Mouse (Mus musculus): ENCODE results near the gene Dock9. TPM values are rescaled to one million over a fixed set of nuclear protein-coding genes. Genes with fewer than 3 reads are reported as not detected.
A peak's percentile ranks its signal among the peaks of the same experiment; 100 is the strongest.

Dock9 gene
- polyA plus RNA-seq, 1 experiment from 2014 or later: 17.0 TPM

- Histone ChIP-seq H3K27ac (no peak overlapping the region), H3K4me1 (replicated peaks) (peaks cover 8% of the 10 kb centered on the region), H3K27me3 (replicated peaks) (no peaks in the 10 kb centered on the region), H3K9ac (no peak overlapping the region), H3K9me3 (no peaks in the 10 kb centered on the region), H3K36me3 (no peaks in the 10 kb centered on the region), H3K4me2 (replicated peaks) (no peak overlapping the region), H3K4me3 (replicated peaks) (no peak overlapping the region)
- ATAC-seq: peak; percentile 42; the same call in 1 of the 2 replicates
- WGBS: 78% methylated on average over 1 of the region's 1 CpGs
Observed at GRCm38 (mm10) chr14:121497800-121498199, 299.8 kb downstream of the Dock9 start.

- no peak overlapping the region for H3K4me2 ChIP-seq (replicated peaks)
- no peaks in the 10 kb centered on the region for H3K27me3 ChIP-seq (replicated peaks)
- 84% methylated on average over 4 of the region's 4 CpGs for WGBS
- no peak overlapping the region for H3K4me3 ChIP-seq (replicated peaks)
- no peaks in the 10 kb centered on the region for H3K36me3 ChIP-seq
- no peaks in the 10 kb centered on the region for H3K9me3 ChIP-seq
- H3K9ac ChIP-seq: no peak overlapping the region
- no peak overlapping the region for H3K27ac ChIP-seq
- H3K4me1 ChIP-seq (replicated peaks): peaks cover 16% of the 10 kb centered on the region
- no peak for ATAC-seq
Observed at GRCm38 (mm10) chr14:121495741-121496140, 301.9 kb downstream of the Dock9 start.

DNA sequence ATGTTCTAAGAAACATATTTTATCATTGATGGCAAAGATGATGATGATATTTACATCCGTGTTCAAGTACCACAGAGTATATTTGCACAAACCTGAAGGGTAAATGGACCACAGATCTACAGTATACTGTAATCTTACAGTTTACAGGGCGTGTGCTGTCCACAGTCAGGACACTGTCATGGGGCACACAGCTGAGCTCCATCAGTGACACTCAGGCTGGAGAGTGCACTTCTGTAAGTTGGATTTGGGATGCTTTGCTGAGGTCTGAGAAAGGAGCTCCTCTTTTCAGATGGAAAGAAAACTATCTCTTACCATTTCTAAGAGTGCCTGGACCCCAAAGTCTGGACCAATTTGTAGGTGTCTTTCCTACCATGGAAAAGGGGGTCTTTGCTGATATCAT, 302.5 kb downstream of the Dock9 start:
- WGBS: 74% methylated on average over 2 of the region's 2 CpGs
- H3K4me2 ChIP-seq (replicated peaks): no peak overlapping the region
- ATAC-seq: no peak
- H3K27me3 ChIP-seq (replicated peaks): no peaks in the 10 kb centered on the region
- no peak overlapping the region for H3K4me3 ChIP-seq (replicated peaks)
- no peak overlapping the region for H3K27ac ChIP-seq
- H3K9me3 ChIP-seq: no peaks in the 10 kb centered on the region
- H3K36me3 ChIP-seq: no peaks in the 10 kb centered on the region
- peaks cover 16% of the 10 kb centered on the region for H3K4me1 ChIP-seq (replicated peaks)
- no peak overlapping the region for H3K9ac ChIP-seq

GRCm38 (mm10) chr14:121494238-121494637, 303.4 kb downstream of the Dock9 start:
- ATAC-seq: peak; percentile 65
- H3K4me2 ChIP-seq (replicated peaks): peak overlapping the region; percentile 28; the same call in 1 of the 2 replicates
- WGBS: 40% methylated on average over 2 of the region's 2 CpGs

DNA sequence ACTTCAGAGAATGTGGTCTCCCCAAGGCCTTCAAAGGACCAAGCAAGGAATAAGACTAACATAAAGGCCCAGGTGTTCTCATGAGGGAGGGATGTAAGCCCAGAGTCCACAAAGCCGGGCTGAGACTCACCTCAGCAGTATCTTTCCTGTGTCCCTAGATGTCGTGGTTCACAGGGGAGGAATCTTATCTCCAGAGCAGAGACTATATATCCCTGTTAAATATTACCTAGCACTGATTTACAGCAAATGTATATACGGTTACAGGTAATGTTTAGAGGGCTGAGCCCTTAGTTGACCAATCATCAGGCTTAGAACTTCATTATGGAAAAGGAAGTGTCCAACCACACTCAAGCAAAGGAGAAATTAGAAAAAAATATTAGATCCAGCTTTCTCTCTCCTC, 303.9 kb downstream of the Dock9 start:
- WGBS: 51% methylated on average over 3 of the region's 3 CpGs
- H3K9ac ChIP-seq: no peak overlapping the region
- H3K4me2 ChIP-seq (replicated peaks): no peak overlapping the region
- no peaks in the 10 kb centered on the region for H3K9me3 ChIP-seq
- peaks cover 16% of the 10 kb centered on the region for H3K4me1 ChIP-seq (replicated peaks)
- H3K36me3 ChIP-seq: no peaks in the 10 kb centered on the region
- H3K4me3 ChIP-seq (replicated peaks): no peak overlapping the region
- H3K27me3 ChIP-seq (replicated peaks): no peaks in the 10 kb centered on the region
- ATAC-seq: peak; percentile 91
- H3K27ac ChIP-seq: peak overlapping the region; percentile 74

More at GRCm38 (mm10) chr14:121494238-121494637, 303.4 kb downstream of the Dock9 start:
- Histone ChIP-seq H3K9me3 (no peaks in the 10 kb centered on the region), H3K4me3 (replicated peaks) (no peak overlapping the region), H3K4me1 (replicated peaks) (peaks cover 16% of the 10 kb centered on the region), H3K9ac (no peak overlapping the region), H3K27me3 (replicated peaks) (no peaks in the 10 kb centered on the region), H3K36me3 (no peaks in the 10 kb centered on the region), H3K27ac (peak overlapping the region; percentile 74)

GRCm38 (mm10) chr14:121492328-121492727, 305.3 kb downstream of the Dock9 start:
- Histone ChIP-seq H3K36me3 (no peaks in the 10 kb centered on the region), H3K9ac (no peak overlapping the region), H3K9me3 (no peaks in the 10 kb centered on the region), H3K27me3 (replicated peaks) (no peaks in the 10 kb centered on the region), H3K27ac (no peak overlapping the region), H3K4me2 (replicated peaks) (no peak overlapping the region), H3K4me1 (replicated peaks) (peaks cover 16% of the 10 kb centered on the region), H3K4me3 (replicated peaks) (no peak overlapping the region)
- 40% methylated on average over 8 of the region's 8 CpGs for WGBS
- ATAC-seq: no peak

Other genes starting within 250 kb of the Dock9 start
- gene Ubac2, start 80.8 kb upstream of the Dock9 start, polyA plus RNA-seq (2015; fragmentation: Nextera tagmentation; extraction: Ambion mirVana): 59.3 and 61.1 TPM in 2 replicates
- gene Gpr18, start 117.9 kb upstream of the Dock9 start, polyA plus RNA-seq (2015; fragmentation: Nextera tagmentation; extraction: Ambion mirVana): 0.29 and 0.34 TPM in 2 replicates
- gene Gpr183, start 167.4 kb upstream of the Dock9 start, polyA plus RNA-seq (2015; fragmentation: Nextera tagmentation; extraction: Ambion mirVana): 3.7 TPM in 2 replicates
- gene Timm8a2, start 236.8 kb upstream of the Dock9 start, polyA plus RNA-seq (2015; fragmentation: Nextera tagmentation; extraction: Ambion mirVana): not detected in 2 replicates

All from intestine, embryonic 15.5 days (tissue).